Mouse (Mus musculus) bone marrow, adult 2 months (tissue): Measurements from ENCODE around the gene Ogdh. TPM values are rescaled to one million over a fixed set of nuclear protein-coding genes. Genes with fewer than 3 reads are reported as not detected.
"Not testable (repeated sequence)": the region's sequence is repeated elsewhere in the genome, so short reads cannot be mapped to it uniquely, and the experiment has no call there.

Experiments used
- H3K27ac ChIP-seq: fragments of 200-500 bp; 2 replicates; pipeline ENCODE4 v1.5.1; 2012; ENCODE audit warnings: low read depth, mild to moderate bottlenecking, control low read depth, inconsistent platforms, low read length; ENCODE audit not compliant: control insufficient read depth, poor library complexity, insufficient read depth
- H3K4me1 ChIP-seq: fragments of 200-500 bp; 2 replicates; pipeline ENCODE4 v1.6.1; 2011; ENCODE audit warnings: low read length; ENCODE audit not compliant: control insufficient read depth, insufficient read depth
- H3K4me3 ChIP-seq: fragments of 200-500 bp; replicated peaks from 2 replicates; pipeline ENCODE3; 2011; ENCODE audit warnings: mild to moderate bottlenecking, low read depth, low read length, control low read depth; ENCODE audit not compliant: control insufficient read depth
- CTCF ChIP-seq: fragments of 200-500 bp; IDR thresholded peaks from 2 replicates; pipeline ENCODE4 v1.5.1; 2011; ENCODE audit warnings: low read length, control low read depth; ENCODE audit not compliant: control insufficient read depth, insufficient read depth
- POLR2A ChIP-seq: fragments of 200-500 bp; IDR thresholded peaks from 2 replicates; pipeline ENCODE4 v1.6.1; 2011; ENCODE audit warnings: low read depth, mild to moderate bottlenecking, control low read depth, low read length, borderline replicate concordance; ENCODE audit not compliant: control insufficient read depth
- WGBS: fragments of 180-500 bp; shearing (Covaris S2); methylation state at CpG from one replicate; pipeline ENCODE4 v1.1.7; 2018; 5-methylcytosine and 5-hydroxymethylcytosine counted together
- polyA plus RNA-seq: library from polyadenylated mRNA; stranded (reverse); fragments of >200 nt; gene quantifications from 2 replicates; pipeline ENCODE4 v1.2.4, GENCODE M21; 2011; ENCODE audit warnings: low replicate concordance; ENCODE audit not compliant: missing spikeins, insufficient read depth, insufficient read length

Gene Ogdh
- 35.0 and 54.8 TPM in 2 replicates for polyA plus RNA-seq

GRCm38 (mm10) chr11:6291401-6292115 lies at the start of gene Ogdh:
TSS of gene Ogdh (plus strand) at chr11:6291633.
- TF ChIP-seq POLR2A (peak; percentile 70), CTCF (no peak)
- Histone ChIP-seq H3K27ac (peak within 1 kb of the TSS; percentile 99), H3K4me1 (peaks cover 1% of the 10 kb centered on the region), H3K4me3 (peak within 1 kb of the TSS; percentile 98)
- under 1% methylated on average over 74 of the region's 77 CpGs for WGBS

GRCm38 (mm10) chr11:6244707-6245106 lies 46.7 kb upstream of the Ogdh start:
- H3K27ac ChIP-seq, result no peak overlapping the region
- TF ChIP-seq CTCF (no peak), POLR2A (no peak)
- H3K4me3 ChIP-seq, result no peak overlapping the region
- WGBS, result 59% methylated on average over 19 of the region's 19 CpGs
- H3K4me1 ChIP-seq, result no peaks in the 10 kb centered on the region

GRCm38 (mm10) chr11:6252248-6252647 lies 39.2 kb upstream of the Ogdh start:
- 83% methylated on average over 5 of the region's 5 CpGs for WGBS
- H3K4me1 ChIP-seq, result no peaks in the 10 kb centered on the region
- no peak overlapping the region for H3K4me3 ChIP-seq
- TF ChIP-seq CTCF (no peak), POLR2A (no peak)
- H3K27ac ChIP-seq, result no peak overlapping the region

- Histone ChIP-seq H3K4me1 (no peaks in the 10 kb centered on the region), H3K4me3 (no peak overlapping the region), H3K27ac (no peak overlapping the region)
- no peak for TF ChIP-seq POLR2A
- no peak for TF ChIP-seq CTCF
- WGBS, result 83% methylated on average over 4 of the region's 4 CpGs
These were observed 38.6 kb upstream of the Ogdh start for GRCm38 (mm10) chr11:6252824-6253223.

- 84% methylated on average over 2 of the region's 2 CpGs for WGBS
- H3K27ac ChIP-seq, H3K4me3 ChIP-seq, H3K4me1 ChIP-seq: not testable (repeated sequence)
These were observed 36.8 kb upstream of the Ogdh start for GRCm38 (mm10) chr11:6254602-6255001.

- no peak overlapping the region for H3K27ac ChIP-seq
- 70% methylated on average over 6 of the region's 6 CpGs for WGBS
- TF ChIP-seq CTCF (no peak), POLR2A (no peak)
- no peak overlapping the region for H3K4me3 ChIP-seq
- no peaks in the 10 kb centered on the region for H3K4me1 ChIP-seq
These were observed 34.9 kb upstream of the Ogdh start for GRCm38 (mm10) chr11:6256490-6257072.

- 90% methylated on average over 7 of the region's 7 CpGs for WGBS
- Histone ChIP-seq H3K4me3 (no peak overlapping the region), H3K27ac (no peak overlapping the region), H3K4me1 (no peaks in the 10 kb centered on the region)
- TF ChIP-seq CTCF (no peak), POLR2A (no peak)
These were observed 32.0 kb upstream of the Ogdh start for GRCm38 (mm10) chr11:6259413-6259812.

- no peak for TF ChIP-seq POLR2A
- TF ChIP-seq CTCF, result peak; percentile 96
- WGBS, result 72% methylated on average over 10 of the region's 10 CpGs
- Histone ChIP-seq H3K4me1 (peaks cover 1% of the 10 kb centered on the region), H3K4me3 (no peak overlapping the region), H3K27ac (no peak overlapping the region)
These were observed 29.9 kb upstream of the Ogdh start for GRCm38 (mm10) chr11:6261434-6262082.
